Mouse (Mus musculus): ENCODE measurements around the gene E330009J07Rik. TPM values are rescaled to one million over a fixed set of nuclear protein-coding genes. Genes with fewer than 3 reads are reported as not detected.
A peak's percentile ranks its signal among the peaks of the same experiment; 100 is the strongest.

The E330009J07Rik gene
- polyA plus RNA-seq, 1 experiment from 2014 or later: 12.6 TPM

GRCm38 (mm10) chr6:40423774-40424173, 12.2 kb downstream of the E330009J07Rik start:
- Histone ChIP-seq H3K4me2 (ENCODE audit: low read depth, low read length) (no peak overlapping the region), H3K9me3 (replicated peaks; ENCODE audit: control insufficient read depth, low read length) (no peaks in the 10 kb centered on the region), H3K9ac (replicated peaks; ENCODE audit: low read length) (no peak overlapping the region), H3K27me3 (ENCODE audit: control insufficient read depth, insufficient read depth, low read length) (no peaks in the 10 kb centered on the region), H3K4me3 (ENCODE audit: low read depth, low read length) (no peak overlapping the region), H3K27ac (replicated peaks; ENCODE audit: low read depth, low read length) (no peak overlapping the region), H3K36me3 (replicated peaks; ENCODE audit: control insufficient read depth, insufficient read depth, low read depth, low read length) (no peaks in the 10 kb centered on the region), H3K4me1 (ENCODE audit: control insufficient read depth, insufficient read depth, low read length) (no peaks in the 10 kb centered on the region)
- DNase-seq (ENCODE audit: low spot score) (peak; percentile 43), ATAC-seq (replicated peaks; ENCODE audit: insufficient number of reproducible peaks, low FRiP score, low TSS enrichment, low read depth) (no peak)
- WGBS: 61% methylated on average over 1 of the region's 1 CpGs

GRCm38 (mm10) chr6:40423013-40423412, 12.9 kb downstream of the E330009J07Rik start:
- Histone ChIP-seq H3K27ac (replicated peaks; ENCODE audit: low read depth, low read length) (no peak overlapping the region), H3K4me2 (ENCODE audit: low read depth, low read length) (no peak overlapping the region), H3K9ac (replicated peaks; ENCODE audit: low read length) (no peak overlapping the region), H3K36me3 (replicated peaks; ENCODE audit: control insufficient read depth, insufficient read depth, low read depth, low read length) (no peaks in the 10 kb centered on the region), H3K4me3 (ENCODE audit: low read depth, low read length) (no peak overlapping the region), H3K4me1 (ENCODE audit: control insufficient read depth, insufficient read depth, low read length) (no peaks in the 10 kb centered on the region), H3K9me3 (replicated peaks; ENCODE audit: control insufficient read depth, low read length) (no peaks in the 10 kb centered on the region), H3K27me3 (ENCODE audit: control insufficient read depth, insufficient read depth, low read length) (no peaks in the 10 kb centered on the region)
- ATAC-seq (replicated peaks; ENCODE audit: insufficient number of reproducible peaks, low FRiP score, low TSS enrichment, low read depth): no peak
- whole genome bisulfite sequencing: 78% methylated on average over 1 of the region's 1 CpGs
- no peak for DNase-seq (ENCODE audit: low spot score)

GRCm38 (mm10) chr6:40421099-40421498, 14.8 kb downstream of the E330009J07Rik start:
- no peak for DNase-seq (ENCODE audit: low spot score)
- no peaks in the 10 kb centered on the region for H3K4me1 ChIP-seq (ENCODE audit: control insufficient read depth, insufficient read depth, low read length)
- no peak for ATAC-seq (replicated peaks; ENCODE audit: insufficient number of reproducible peaks, low FRiP score, low TSS enrichment, low read depth)
- WGBS: 96% methylated on average over 6 of the region's 6 CpGs
- H3K27ac ChIP-seq (replicated peaks; ENCODE audit: low read depth, low read length): no peak overlapping the region
- no peaks in the 10 kb centered on the region for H3K36me3 ChIP-seq (replicated peaks; ENCODE audit: control insufficient read depth, insufficient read depth, low read depth, low read length)
- no peak overlapping the region for H3K4me2 ChIP-seq (ENCODE audit: low read depth, low read length)
- H3K9me3 ChIP-seq (replicated peaks; ENCODE audit: control insufficient read depth, low read length): no peaks in the 10 kb centered on the region
- no peak overlapping the region for H3K4me3 ChIP-seq (ENCODE audit: low read depth, low read length)
- no peak overlapping the region for H3K9ac ChIP-seq (replicated peaks; ENCODE audit: low read length)
- H3K27me3 ChIP-seq (ENCODE audit: control insufficient read depth, insufficient read depth, low read length): no peaks in the 10 kb centered on the region

GRCm38 (mm10) chr6:40418386-40418785, 17.5 kb downstream of the E330009J07Rik start:
- Histone ChIP-seq H3K9ac (replicated peaks; ENCODE audit: low read length) (no peak overlapping the region), H3K36me3 (replicated peaks; ENCODE audit: control insufficient read depth, insufficient read depth, low read depth, low read length) (no peaks in the 10 kb centered on the region), H3K27me3 (ENCODE audit: control insufficient read depth, insufficient read depth, low read length) (no peaks in the 10 kb centered on the region), H3K4me1 (ENCODE audit: control insufficient read depth, insufficient read depth, low read length) (no peaks in the 10 kb centered on the region), H3K9me3 (replicated peaks; ENCODE audit: control insufficient read depth, low read length) (no peaks in the 10 kb centered on the region), H3K4me3 (ENCODE audit: low read depth, low read length) (no peak overlapping the region), H3K27ac (replicated peaks; ENCODE audit: low read depth, low read length) (no peak overlapping the region), H3K4me2 (ENCODE audit: low read depth, low read length) (no peak overlapping the region)
- DNase-seq (ENCODE audit: low spot score) (no peak), ATAC-seq (replicated peaks; ENCODE audit: insufficient number of reproducible peaks, low FRiP score, low TSS enrichment, low read depth) (no peak)
- whole genome bisulfite sequencing: 97% methylated on average over 4 of the region's 4 CpGs

GRCm38 (mm10) chr6:40415799-40416198, 20.1 kb downstream of the E330009J07Rik start:
- Histone ChIP-seq H3K4me2 (ENCODE audit: low read depth, low read length) (no peak overlapping the region), H3K4me3 (ENCODE audit: low read depth, low read length) (no peak overlapping the region), H3K4me1 (ENCODE audit: control insufficient read depth, insufficient read depth, low read length) (no peaks in the 10 kb centered on the region), H3K36me3 (replicated peaks; ENCODE audit: control insufficient read depth, insufficient read depth, low read depth, low read length) (no peaks in the 10 kb centered on the region), H3K27ac (replicated peaks; ENCODE audit: low read depth, low read length) (no peak overlapping the region), H3K27me3 (ENCODE audit: control insufficient read depth, insufficient read depth, low read length) (no peaks in the 10 kb centered on the region), H3K9ac (replicated peaks; ENCODE audit: low read length) (no peak overlapping the region), H3K9me3 (replicated peaks; ENCODE audit: control insufficient read depth, low read length) (no peaks in the 10 kb centered on the region)
- 88% methylated on average over 5 of the region's 5 CpGs for WGBS
- DNase-seq (ENCODE audit: low spot score): no peak
- no peak for ATAC-seq (replicated peaks; ENCODE audit: insufficient number of reproducible peaks, low FRiP score, low TSS enrichment, low read depth)

- H3K4me3 ChIP-seq (ENCODE audit: low read depth, low read length): no peak overlapping the region
- no peak for DNase-seq (ENCODE audit: low spot score)
- H3K9me3 ChIP-seq (replicated peaks; ENCODE audit: control insufficient read depth, low read length): no peaks in the 10 kb centered on the region
- no peak overlapping the region for H3K4me2 ChIP-seq (ENCODE audit: low read depth, low read length)
- H3K27me3 ChIP-seq (ENCODE audit: control insufficient read depth, insufficient read depth, low read length): no peaks in the 10 kb centered on the region
- ATAC-seq (replicated peaks; ENCODE audit: insufficient number of reproducible peaks, low FRiP score, low TSS enrichment, low read depth): no peak
- no peak overlapping the region for H3K9ac ChIP-seq (replicated peaks; ENCODE audit: low read length)
- 96% methylated on average over 3 of the region's 3 CpGs for WGBS
- H3K36me3 ChIP-seq (replicated peaks; ENCODE audit: control insufficient read depth, insufficient read depth, low read depth, low read length): no peaks in the 10 kb centered on the region
- H3K4me1 ChIP-seq (ENCODE audit: control insufficient read depth, insufficient read depth, low read length): no peaks in the 10 kb centered on the region
- no peak overlapping the region for H3K27ac ChIP-seq (replicated peaks; ENCODE audit: low read depth, low read length)
Observed at GRCm38 (mm10) chr6:40413565-40413964, 22.4 kb downstream of the E330009J07Rik start.

- Histone ChIP-seq H3K27ac (replicated peaks; ENCODE audit: low read depth, low read length) (no peak overlapping the region), H3K27me3 (ENCODE audit: control insufficient read depth, insufficient read depth, low read length) (no peaks in the 10 kb centered on the region), H3K36me3 (replicated peaks; ENCODE audit: control insufficient read depth, insufficient read depth, low read depth, low read length) (no peaks in the 10 kb centered on the region), H3K4me2 (ENCODE audit: low read depth, low read length) (no peak overlapping the region), H3K9ac (replicated peaks; ENCODE audit: low read length) (no peak overlapping the region), H3K4me3 (ENCODE audit: low read depth, low read length) (no peak overlapping the region), H3K9me3 (replicated peaks; ENCODE audit: control insufficient read depth, low read length) (no peaks in the 10 kb centered on the region), H3K4me1 (ENCODE audit: control insufficient read depth, insufficient read depth, low read length) (no peaks in the 10 kb centered on the region)
- DNase-seq (ENCODE audit: low spot score) (no peak), ATAC-seq (replicated peaks; ENCODE audit: insufficient number of reproducible peaks, low FRiP score, low TSS enrichment, low read depth) (no peak)
- 87% methylated on average over 5 of the region's 5 CpGs for WGBS
Observed at GRCm38 (mm10) chr6:40413046-40413445, 22.9 kb downstream of the E330009J07Rik start.

- no peaks in the 10 kb centered on the region for H3K4me1 ChIP-seq (ENCODE audit: control insufficient read depth, insufficient read depth, low read length)
- no peak overlapping the region for H3K4me3 ChIP-seq (ENCODE audit: low read depth, low read length)
- WGBS: 92% methylated on average over 3 of the region's 3 CpGs
- ATAC-seq (replicated peaks; ENCODE audit: insufficient number of reproducible peaks, low FRiP score, low TSS enrichment, low read depth) (no peak), DNase-seq (ENCODE audit: low spot score) (no peak)
- H3K27me3 ChIP-seq (ENCODE audit: control insufficient read depth, insufficient read depth, low read length): no peaks in the 10 kb centered on the region
- H3K36me3 ChIP-seq (replicated peaks; ENCODE audit: control insufficient read depth, insufficient read depth, low read depth, low read length): no peaks in the 10 kb centered on the region
- H3K4me2 ChIP-seq (ENCODE audit: low read depth, low read length): no peak overlapping the region
- no peak overlapping the region for H3K27ac ChIP-seq (replicated peaks; ENCODE audit: low read depth, low read length)
- no peaks in the 10 kb centered on the region for H3K9me3 ChIP-seq (replicated peaks; ENCODE audit: control insufficient read depth, low read length)
- no peak overlapping the region for H3K9ac ChIP-seq (replicated peaks; ENCODE audit: low read length)
Observed at GRCm38 (mm10) chr6:40411085-40411484, 24.9 kb downstream of the E330009J07Rik start.

Data from embryonic facial prominence, embryonic 11.5 days (tissue).